Mouse (Mus musculus) heart, adult 9 months (tissue): Measurements from ENCODE around the gene 4921524J17Rik.
A peak's percentile ranks its signal among the peaks of the same experiment; 100 is the strongest.

Experiments used
- DNase-seq, 2 experiments: peaks; one replicate each; pipeline ENCODE4 v3.0.0; 2022; ENCODE audit warnings: low spot score in 2 of 2

The 4921524J17Rik gene

DNA sequence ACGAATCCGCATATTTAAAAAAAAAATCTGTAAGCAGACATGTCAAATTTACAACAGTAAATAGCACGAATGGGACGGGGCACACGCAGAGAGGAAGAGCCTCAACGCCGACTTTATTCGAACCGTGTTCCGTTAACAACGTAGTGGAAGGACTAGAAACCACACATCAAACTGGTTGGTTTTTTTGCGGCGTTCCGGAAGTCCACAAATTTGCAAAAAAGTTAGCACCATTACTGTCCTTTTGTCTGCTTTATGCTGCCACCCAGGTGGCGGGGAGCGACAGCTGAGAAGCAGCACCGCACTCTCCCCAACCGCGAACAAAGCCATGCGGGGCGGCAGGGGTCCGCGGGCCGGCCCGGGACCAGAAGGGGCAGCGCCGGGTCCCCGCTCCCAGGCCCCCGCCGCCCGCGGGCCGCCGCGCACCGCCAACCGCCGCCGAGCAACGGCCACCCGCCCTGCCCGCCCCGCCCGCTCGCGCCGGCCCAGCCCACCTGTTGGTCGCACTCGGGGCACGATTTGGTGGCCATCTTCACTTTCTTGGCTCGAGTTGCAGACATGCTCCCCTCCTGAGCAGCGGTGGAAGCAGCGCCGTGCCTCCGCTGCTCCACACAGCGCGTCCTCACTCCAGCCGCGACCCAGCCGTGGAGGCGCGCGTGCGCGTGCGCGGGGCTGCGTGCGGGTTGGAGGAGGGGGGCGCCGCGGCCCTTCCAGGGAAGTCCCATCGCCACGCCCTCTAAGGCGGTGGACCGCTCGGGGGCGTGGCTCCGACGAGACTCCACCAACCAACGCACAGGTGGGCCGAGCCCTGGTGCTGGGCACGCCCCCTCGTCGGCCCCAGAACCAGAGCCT lies at the start of gene 4921524J17Rik:
4921524J17Rik (minus strand) TSS at position 666 of the 849 bp plus-strand sequence.
- peak; percentile 97 to 98 for DNase-seq

GRCm38 (mm10) chr8:85482427-85482826 lies 49.8 kb upstream of the 4921524J17Rik start:
- no peak for DNase-seq

DNA sequence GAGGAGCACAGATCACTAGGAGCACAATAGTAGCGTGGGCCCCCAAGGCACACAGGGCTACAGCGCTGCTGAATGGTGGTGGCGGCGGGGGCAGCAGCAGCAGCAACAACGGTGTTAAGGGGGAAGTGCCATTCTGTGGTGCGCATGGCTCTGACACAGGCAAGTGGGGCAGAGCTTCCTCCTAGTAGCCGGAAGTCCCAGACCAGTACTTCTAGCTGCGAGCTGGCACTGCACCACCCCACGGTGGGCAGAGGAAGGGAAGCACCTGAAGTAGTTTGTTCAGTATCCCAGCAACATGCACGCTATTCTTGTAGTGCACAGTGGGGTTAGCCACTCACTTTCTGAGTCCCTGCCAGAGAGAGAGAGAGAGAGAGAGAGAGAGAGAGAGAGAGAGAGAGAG lies 49.3 kb upstream of the 4921524J17Rik start:
- peak in 1 of 2 experiments; percentile 8 for DNase-seq

GRCm38 (mm10) chr8:85479710-85480109 lies 47.1 kb upstream of the 4921524J17Rik start:
- DNase-seq = no peak

GRCm38 (mm10) chr8:85478397-85478796 lies 45.8 kb upstream of the 4921524J17Rik start:
- no peak for DNase-seq

DNA sequence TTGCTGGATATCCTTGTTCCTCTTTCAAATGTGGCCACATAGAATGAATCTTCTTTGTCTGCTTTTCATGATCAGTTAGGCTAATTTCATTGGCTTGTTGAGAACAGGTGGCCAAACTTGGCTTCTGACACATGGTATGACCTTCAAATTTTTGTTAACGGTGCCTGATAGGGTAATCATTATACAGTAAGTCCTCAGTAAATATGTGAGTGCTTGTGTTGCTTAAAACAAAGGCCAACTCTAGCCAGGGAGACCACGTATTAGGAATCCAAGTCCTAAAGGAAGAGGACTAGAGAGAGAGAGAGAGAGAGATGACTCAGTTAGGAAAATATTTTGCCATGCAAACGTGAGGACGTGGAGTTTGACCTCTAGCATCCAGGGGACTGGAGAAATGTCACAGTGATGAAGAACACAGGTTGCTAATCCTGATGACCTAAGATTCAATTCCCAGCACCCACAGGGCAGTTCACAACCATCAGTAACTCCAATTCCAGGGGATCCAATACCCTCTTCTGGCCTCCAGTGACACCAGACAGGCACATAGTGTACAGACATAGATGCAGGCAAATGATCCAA lies 44.4 kb upstream of the 4921524J17Rik start:
- DNase-seq = no peak

GRCm38 (mm10) chr8:85474924-85475323 lies 42.3 kb upstream of the 4921524J17Rik start:
- no peak for DNase-seq

GRCm38 (mm10) chr8:85473246-85473645 lies 40.6 kb upstream of the 4921524J17Rik start:
- no peak for DNase-seq

DNA sequence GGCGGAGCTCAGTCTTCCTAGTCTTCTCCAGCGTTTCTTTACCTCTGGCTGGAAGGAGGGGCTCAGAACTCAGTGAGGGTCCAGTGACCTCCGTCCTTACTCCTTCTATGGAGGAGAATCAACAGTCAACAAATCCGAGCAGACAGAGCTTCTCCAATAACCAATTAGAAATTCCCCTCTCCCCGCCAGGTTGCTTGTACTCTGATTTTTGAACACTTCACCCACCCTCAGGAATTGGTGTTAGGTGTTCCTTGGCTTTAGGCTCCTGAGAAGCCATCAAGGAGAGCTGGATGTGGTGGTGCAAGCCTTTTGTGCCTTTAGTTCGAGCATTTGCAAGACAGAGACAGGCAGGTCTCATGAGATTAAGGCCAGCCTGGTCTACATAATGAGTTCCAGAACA lies 40.2 kb upstream of the 4921524J17Rik start:
- no peak for DNase-seq

DNA sequence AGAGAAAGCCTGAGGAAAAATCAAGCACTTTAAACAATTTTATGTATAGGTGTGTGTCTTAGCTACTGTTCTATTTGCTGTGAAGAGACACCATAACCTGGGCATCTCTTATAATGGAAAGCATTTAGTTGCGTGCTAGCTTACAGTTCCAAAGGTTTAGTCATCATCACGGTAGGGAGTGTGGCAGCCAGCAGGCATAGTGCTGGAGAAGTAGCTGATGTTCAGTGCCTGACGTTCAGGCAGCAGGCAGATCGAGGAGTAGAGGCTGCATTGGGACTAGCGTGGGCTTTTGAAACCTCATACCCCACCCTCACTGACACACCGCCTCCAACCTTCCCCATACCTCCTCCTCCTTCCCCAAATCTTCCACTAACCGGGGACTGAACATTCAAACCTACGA lies 38.1 kb upstream of the 4921524J17Rik start:
- DNase-seq = no peak

DNA sequence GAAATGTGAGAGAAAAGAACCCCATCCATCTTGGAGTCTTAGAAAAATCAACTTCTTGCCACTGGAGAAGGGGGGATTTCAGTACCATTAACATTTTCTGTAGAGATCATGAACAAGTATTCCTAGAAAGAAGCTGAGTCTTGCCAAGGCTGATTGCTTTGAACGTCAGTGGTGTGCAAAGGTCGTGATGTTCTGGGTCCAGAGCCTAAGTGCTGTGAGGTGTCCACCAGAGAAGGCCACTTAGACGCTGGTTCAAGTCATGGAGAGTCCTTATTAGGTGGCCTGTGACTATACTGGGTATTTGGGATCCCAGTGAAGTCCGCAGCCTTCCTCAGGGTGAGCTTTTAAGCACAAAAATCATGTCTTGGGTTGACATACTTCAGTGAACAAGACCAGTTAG lies 33.4 kb upstream of the 4921524J17Rik start:
- no peak for DNase-seq

GRCm38 (mm10) chr8:85464316-85464715 lies 31.7 kb upstream of the 4921524J17Rik start:
- DNase-seq = no peak

DNA sequence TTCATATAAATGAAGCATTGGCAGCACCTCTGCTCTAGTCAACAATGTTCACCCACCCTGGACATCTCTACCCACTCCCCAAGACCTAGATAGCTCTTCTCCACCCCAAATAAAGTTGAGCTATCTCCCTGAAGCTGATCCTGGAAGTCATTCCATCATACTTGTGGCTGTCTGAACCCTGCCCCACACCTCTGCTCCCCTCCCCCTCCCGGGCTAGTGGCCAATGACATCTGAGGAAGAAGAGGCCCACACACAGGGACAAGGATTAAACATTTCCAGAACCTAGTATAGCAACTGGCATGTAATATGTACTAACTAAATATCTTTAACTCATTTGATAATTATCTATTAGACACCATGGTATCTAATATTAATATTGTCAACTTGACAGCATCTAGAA lies 29.8 kb upstream of the 4921524J17Rik start:
- no peak for DNase-seq

DNA sequence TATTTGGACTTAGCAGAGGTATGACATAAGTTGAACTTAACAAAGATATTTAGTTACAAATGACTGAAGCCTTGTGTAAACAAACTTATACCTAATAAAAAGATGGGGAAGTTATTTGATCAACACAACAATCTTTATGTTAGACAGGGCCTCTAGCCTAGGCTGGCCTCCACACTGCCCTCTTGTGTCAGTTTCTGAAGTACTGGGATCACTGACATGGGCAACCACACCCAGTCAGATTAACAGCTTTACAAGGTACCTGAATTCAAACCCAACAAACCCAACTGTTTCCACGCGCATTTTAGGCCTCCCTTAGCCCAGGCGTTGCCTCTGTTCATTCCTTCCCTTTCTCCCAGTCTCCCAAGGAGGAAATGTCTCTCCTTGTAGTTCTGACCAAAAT lies 28.7 kb upstream of the 4921524J17Rik start:
- no peak for DNase-seq

DNA sequence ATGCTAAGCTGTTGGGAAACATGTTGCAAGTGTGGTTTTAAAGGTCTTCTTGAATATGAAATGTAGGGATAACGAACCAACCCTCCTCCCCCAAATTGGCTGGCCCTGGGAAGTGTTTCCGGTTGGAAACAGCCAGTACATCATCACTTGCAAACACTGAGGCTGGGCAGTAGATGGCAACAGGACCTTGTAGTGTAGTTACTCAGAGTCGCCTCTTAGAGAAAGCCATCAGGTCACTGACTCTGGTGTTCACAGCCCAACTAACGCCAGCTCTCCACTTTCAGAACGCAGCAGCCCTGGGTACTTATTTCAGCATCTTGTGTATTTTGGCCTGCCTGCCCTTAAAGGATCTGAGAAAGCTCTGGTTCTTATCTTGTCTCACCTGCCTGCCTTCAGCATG lies 28.2 kb upstream of the 4921524J17Rik start:
- peak in 1 of 2 experiments; percentile 8 for DNase-seq

- DNase-seq = no peak
Observed at GRCm38 (mm10) chr8:85459582-85459981, 26.9 kb upstream of the 4921524J17Rik start.

DNA sequence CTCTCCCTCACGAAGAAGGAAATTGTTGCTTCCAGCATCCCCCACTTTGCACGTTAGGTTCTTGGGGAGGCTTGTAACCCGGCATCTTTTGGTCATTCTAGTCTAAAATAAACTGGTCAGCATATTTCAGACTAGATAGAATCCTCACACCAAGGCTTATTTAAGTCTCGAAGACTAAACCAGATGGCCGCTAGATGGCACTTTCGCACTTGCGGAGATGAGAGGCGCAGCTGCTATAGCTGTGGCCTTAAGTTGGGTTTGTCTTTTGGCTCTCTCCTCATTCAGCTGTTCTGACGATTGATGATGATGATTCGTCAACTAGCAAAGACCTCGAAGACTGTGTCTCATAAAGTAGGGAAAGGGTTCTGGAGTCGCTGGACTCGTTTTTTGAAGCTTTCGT lies 23.9 kb upstream of the 4921524J17Rik start:
- peak in 1 of 2 experiments; percentile 23 for DNase-seq

GRCm38 (mm10) chr8:85454750-85455149 lies 22.1 kb upstream of the 4921524J17Rik start:
- DNase-seq = no peak

DNA sequence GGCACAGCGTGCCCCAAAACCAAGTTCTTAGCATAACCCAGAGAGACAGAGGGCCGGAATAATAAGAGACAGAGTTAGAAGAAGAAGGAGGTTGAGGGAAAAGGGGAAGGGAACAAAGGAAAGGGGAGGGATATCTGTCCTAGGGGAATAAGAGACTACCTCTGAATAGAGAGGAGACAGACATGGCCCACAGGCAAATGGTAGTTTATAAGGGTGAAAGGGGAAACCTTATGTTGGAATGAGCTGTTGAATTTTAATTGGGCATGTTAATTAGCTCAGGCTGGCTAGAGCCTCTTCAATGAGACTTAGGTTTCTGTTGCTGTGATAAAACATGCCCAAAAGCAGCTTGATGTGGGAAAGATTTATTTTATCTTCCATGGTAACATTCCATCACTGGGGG lies 20.6 kb upstream of the 4921524J17Rik start:
- no peak for DNase-seq

DNA sequence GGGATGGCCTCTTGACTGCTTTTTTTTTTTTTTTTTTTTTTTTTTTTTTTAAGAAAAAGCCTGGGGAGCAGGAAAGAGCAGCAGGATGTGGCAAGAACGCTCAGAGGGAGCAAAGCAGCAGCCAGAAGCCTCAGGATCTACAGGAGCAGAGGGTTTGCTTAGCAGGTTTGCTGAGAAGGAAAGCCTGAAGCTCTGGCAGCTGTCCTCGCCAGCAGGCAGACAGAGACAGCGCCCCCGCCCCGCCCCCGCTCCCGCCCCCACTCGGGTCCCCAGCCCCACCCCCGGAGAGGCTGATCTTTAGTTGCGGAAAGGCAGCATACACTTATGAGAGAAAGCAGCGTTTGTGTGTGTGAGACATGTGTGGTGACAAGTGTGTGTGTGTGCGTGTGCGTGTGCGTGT lies 19.7 kb upstream of the 4921524J17Rik start:
- DNase-seq = no peak

- no peak for DNase-seq
Observed at GRCm38 (mm10) chr8:85450335-85450734, 17.7 kb upstream of the 4921524J17Rik start.

GRCm38 (mm10) chr8:85445936-85446685 lies 13.5 kb upstream of the 4921524J17Rik start:
- no peak for DNase-seq

DNA sequence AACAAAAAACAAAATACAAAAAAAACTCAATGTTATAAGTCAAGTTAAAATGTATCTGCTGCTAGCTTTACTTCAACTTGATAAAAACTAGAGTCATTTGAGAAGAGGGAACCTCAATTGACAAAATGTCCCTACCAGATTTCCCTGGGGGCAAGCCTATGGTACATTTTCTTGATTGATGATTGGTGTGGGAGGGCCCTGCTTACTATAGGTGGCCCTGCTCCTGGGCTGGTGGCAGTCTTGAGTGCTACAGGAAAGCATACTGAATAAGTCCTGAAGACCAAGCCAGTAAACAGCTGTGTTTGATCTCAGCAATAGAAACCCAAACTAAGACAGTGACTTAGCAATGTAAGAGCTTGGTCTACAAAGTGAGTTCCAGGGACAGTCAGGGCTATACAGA lies 11.5 kb upstream of the 4921524J17Rik start:
- DNase-seq = no peak
